Mouse (Mus musculus): ENCODE data around the gene Slc9a2. TPM values are rescaled to one million over a fixed set of nuclear protein-coding genes. Genes with fewer than 3 reads are reported as not detected.
"Not testable (repeated sequence)": the region's sequence is repeated elsewhere in the genome, so short reads cannot be mapped to it uniquely, and the experiment has no call there.

Gene Slc9a2
- polyA plus RNA-seq, 1 experiment from 2014 or later = 0.06 TPM

DNA sequence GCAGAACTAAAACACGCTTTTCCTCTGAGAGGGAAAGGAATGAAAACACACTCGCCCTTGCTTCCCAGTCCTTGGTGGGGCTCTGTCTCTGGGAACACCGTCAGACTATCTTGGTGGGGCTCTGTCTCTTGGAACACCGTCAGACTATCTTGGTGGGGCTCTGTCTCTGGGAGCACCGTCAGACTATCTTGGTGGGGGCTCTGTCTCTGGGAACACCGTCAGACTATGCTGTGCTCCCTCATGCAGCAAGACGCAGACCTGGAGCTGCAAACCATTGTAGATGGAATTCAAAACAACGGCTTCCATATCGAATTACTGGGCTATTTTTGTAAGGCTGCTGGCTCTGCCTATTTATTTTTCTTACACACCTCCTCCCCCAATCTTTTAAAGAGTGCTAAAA, 20.9 kb upstream of the Slc9a2 start:
- Histone ChIP-seq H3K27me3 (ENCODE audit: control insufficient read depth, insufficient read depth, low read length) (no peaks in the 10 kb centered on the region), H3K4me3 (ENCODE audit: low read depth, low read length) (no peak overlapping the region), H3K9ac (ENCODE audit: low read depth, low read length) (no peak overlapping the region), H3K36me3 (ENCODE audit: control insufficient read depth, insufficient read depth, low read length) (no peaks in the 10 kb centered on the region), H3K4me2 (replicated peaks; ENCODE audit: low read depth, low read length) (no peak overlapping the region), H3K27ac (ENCODE audit: low read depth, low read length) (no peak overlapping the region), H3K4me1 (replicated peaks; ENCODE audit: control insufficient read depth, insufficient read depth, low read length) (no peaks in the 10 kb centered on the region), H3K9me3 (ENCODE audit: control insufficient read depth, low read length) (no peaks in the 10 kb centered on the region)
- DNase-seq (ENCODE audit: low spot score) (peak; percentile 12), ATAC-seq (ENCODE audit: low FRiP score) (no peak)
- WGBS = 68% methylated on average over 9 of the region's 9 CpGs

GRCm38 (mm10) chr1:40660838-40661237, 19.5 kb upstream of the Slc9a2 start:
- Histone ChIP-seq H3K4me1 (replicated peaks; ENCODE audit: control insufficient read depth, insufficient read depth, low read length) (no peaks in the 10 kb centered on the region), H3K4me3 (ENCODE audit: low read depth, low read length) (no peak overlapping the region), H3K27me3 (ENCODE audit: control insufficient read depth, insufficient read depth, low read length) (no peaks in the 10 kb centered on the region), H3K36me3 (ENCODE audit: control insufficient read depth, insufficient read depth, low read length) (no peaks in the 10 kb centered on the region), H3K9me3 (ENCODE audit: control insufficient read depth, low read length) (no peaks in the 10 kb centered on the region), H3K9ac (ENCODE audit: low read depth, low read length) (no peak overlapping the region), H3K4me2 (replicated peaks; ENCODE audit: low read depth, low read length) (no peak overlapping the region), H3K27ac (ENCODE audit: low read depth, low read length) (no peak overlapping the region)
- ATAC-seq (ENCODE audit: low FRiP score) = no peak
- DNase-seq (ENCODE audit: low spot score) = no peak
- 91% methylated on average over 6 of the region's 6 CpGs for WGBS

- H3K36me3 ChIP-seq (ENCODE audit: control insufficient read depth, insufficient read depth, low read length) = no peaks in the 10 kb centered on the region
- H3K27me3 ChIP-seq (ENCODE audit: control insufficient read depth, insufficient read depth, low read length) = no peaks in the 10 kb centered on the region
- DNase-seq (ENCODE audit: low spot score) (no peak), ATAC-seq (ENCODE audit: low FRiP score) (no peak)
- no peak overlapping the region for H3K9ac ChIP-seq (ENCODE audit: low read depth, low read length)
- H3K27ac ChIP-seq (ENCODE audit: low read depth, low read length) = no peak overlapping the region
- 46% methylated on average over 12 of the region's 12 CpGs for WGBS
- no peak overlapping the region for H3K4me2 ChIP-seq (replicated peaks; ENCODE audit: low read depth, low read length)
- H3K4me3 ChIP-seq (ENCODE audit: low read depth, low read length) = no peak overlapping the region
- no peaks in the 10 kb centered on the region for H3K4me1 ChIP-seq (replicated peaks; ENCODE audit: control insufficient read depth, insufficient read depth, low read length)
- H3K9me3 ChIP-seq (ENCODE audit: control insufficient read depth, low read length) = no peaks in the 10 kb centered on the region
Measured at GRCm38 (mm10) chr1:40665401-40666370, 14.7 kb upstream of the Slc9a2 start.

- not testable (repeated sequence) for H3K27me3 ChIP-seq (ENCODE audit: control insufficient read depth, insufficient read depth, low read length); H3K9ac ChIP-seq (ENCODE audit: low read depth, low read length); H3K9me3 ChIP-seq (ENCODE audit: control insufficient read depth, low read length); H3K4me3 ChIP-seq (ENCODE audit: low read depth, low read length); DNase-seq (ENCODE audit: low spot score); H3K4me2 ChIP-seq (replicated peaks; ENCODE audit: low read depth, low read length); H3K27ac ChIP-seq (ENCODE audit: low read depth, low read length); ATAC-seq (ENCODE audit: low FRiP score); H3K4me1 ChIP-seq (replicated peaks; ENCODE audit: control insufficient read depth, insufficient read depth, low read length); H3K36me3 ChIP-seq (ENCODE audit: control insufficient read depth, insufficient read depth, low read length)
- whole genome bisulfite sequencing = 14% methylated on average over 3 of the region's 3 CpGs
Measured at GRCm38 (mm10) chr1:40667442-40667841, 12.9 kb upstream of the Slc9a2 start.

DNA sequence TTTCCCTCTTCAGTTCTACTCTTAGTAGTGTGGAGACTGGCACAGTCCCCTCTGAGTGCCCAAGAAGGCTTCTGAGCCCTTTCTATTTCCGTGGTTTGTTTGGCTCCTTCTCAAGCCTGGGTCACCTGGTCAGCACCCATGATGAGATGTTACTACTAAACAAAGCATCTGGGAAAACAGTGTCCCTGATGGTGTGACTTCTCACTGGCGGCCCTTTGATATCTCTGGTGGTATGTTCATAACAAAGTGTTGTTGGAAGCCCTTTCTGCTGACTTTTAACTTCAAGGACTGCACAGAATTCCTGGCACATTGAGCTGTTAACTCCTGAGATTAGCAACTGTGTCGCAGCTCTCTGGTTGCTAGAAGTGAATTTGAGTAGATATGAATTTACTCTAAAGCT, 10.3 kb upstream of the Slc9a2 start:
- H3K27ac ChIP-seq (ENCODE audit: low read depth, low read length) = no peak overlapping the region
- no peaks in the 10 kb centered on the region for H3K27me3 ChIP-seq (ENCODE audit: control insufficient read depth, insufficient read depth, low read length)
- H3K36me3 ChIP-seq (ENCODE audit: control insufficient read depth, insufficient read depth, low read length) = no peaks in the 10 kb centered on the region
- no peaks in the 10 kb centered on the region for H3K4me1 ChIP-seq (replicated peaks; ENCODE audit: control insufficient read depth, insufficient read depth, low read length)
- no peak overlapping the region for H3K4me3 ChIP-seq (ENCODE audit: low read depth, low read length)
- WGBS = 81% methylated on average over 3 of the region's 3 CpGs
- DNase-seq (ENCODE audit: low spot score) = no peak
- H3K4me2 ChIP-seq (replicated peaks; ENCODE audit: low read depth, low read length) = no peak overlapping the region
- no peaks in the 10 kb centered on the region for H3K9me3 ChIP-seq (ENCODE audit: control insufficient read depth, low read length)
- ATAC-seq (ENCODE audit: low FRiP score) = no peak
- no peak overlapping the region for H3K9ac ChIP-seq (ENCODE audit: low read depth, low read length)

DNA sequence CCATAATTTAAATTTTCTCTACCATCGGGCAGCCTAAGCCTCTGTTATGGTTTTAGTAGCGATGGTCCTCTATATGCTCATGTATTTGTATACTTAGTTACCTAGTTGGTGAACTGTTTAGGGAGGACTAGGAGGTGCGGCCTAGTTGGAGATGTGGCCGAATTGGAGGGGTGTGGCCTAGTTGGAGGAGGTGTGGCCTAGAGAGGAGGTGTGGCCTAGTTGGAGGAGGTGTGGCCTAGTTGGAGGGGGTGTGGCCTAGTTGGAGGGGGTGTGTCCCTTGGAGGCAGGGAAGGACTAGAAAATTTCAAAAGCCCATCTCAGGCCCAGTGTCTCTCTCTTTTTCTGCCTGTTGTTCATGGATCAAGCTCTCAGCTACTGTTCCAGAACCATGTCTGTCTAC, 8.9 kb upstream of the Slc9a2 start:
- Histone ChIP-seq H3K9ac (ENCODE audit: low read depth, low read length) (no peak overlapping the region), H3K27ac (ENCODE audit: low read depth, low read length) (no peak overlapping the region), H3K4me3 (ENCODE audit: low read depth, low read length) (no peak overlapping the region), H3K36me3 (ENCODE audit: control insufficient read depth, insufficient read depth, low read length) (no peaks in the 10 kb centered on the region), H3K27me3 (ENCODE audit: control insufficient read depth, insufficient read depth, low read length) (no peaks in the 10 kb centered on the region), H3K4me2 (replicated peaks; ENCODE audit: low read depth, low read length) (no peak overlapping the region), H3K9me3 (ENCODE audit: control insufficient read depth, low read length) (no peaks in the 10 kb centered on the region), H3K4me1 (replicated peaks; ENCODE audit: control insufficient read depth, insufficient read depth, low read length) (no peaks in the 10 kb centered on the region)
- WGBS = 97% methylated on average over 4 of the region's 4 CpGs
- no peak for ATAC-seq (ENCODE audit: low FRiP score)
- DNase-seq (ENCODE audit: low spot score) = no peak

GRCm38 (mm10) chr1:40677306-40677705, 3.1 kb upstream of the Slc9a2 start:
- 46% methylated on average over 5 of the region's 5 CpGs for WGBS
- Histone ChIP-seq H3K9ac (ENCODE audit: low read depth, low read length) (no peak overlapping the region), H3K27me3 (ENCODE audit: control insufficient read depth, insufficient read depth, low read length) (peaks cover 30% of the 10 kb centered on the region), H3K27ac (ENCODE audit: low read depth, low read length) (no peak overlapping the region), H3K9me3 (ENCODE audit: control insufficient read depth, low read length) (no peaks in the 10 kb centered on the region), H3K4me1 (replicated peaks; ENCODE audit: control insufficient read depth, insufficient read depth, low read length) (peaks cover 6% of the 10 kb centered on the region; the same call in 1 of the 2 replicates), H3K36me3 (ENCODE audit: control insufficient read depth, insufficient read depth, low read length) (no peaks in the 10 kb centered on the region), H3K4me3 (ENCODE audit: low read depth, low read length) (no peak overlapping the region), H3K4me2 (replicated peaks; ENCODE audit: low read depth, low read length) (no peak overlapping the region)
- no peak for ATAC-seq (ENCODE audit: low FRiP score)
- no peak for DNase-seq (ENCODE audit: low spot score)

- DNase-seq (ENCODE audit: low spot score) (peak; percentile 63), ATAC-seq (ENCODE audit: low FRiP score) (peak; percentile 79)
- Histone ChIP-seq H3K9ac (ENCODE audit: low read depth, low read length) (peak overlapping the region; percentile 45), H3K36me3 (ENCODE audit: control insufficient read depth, insufficient read depth, low read length) (no peaks in the 10 kb centered on the region), H3K27ac (ENCODE audit: low read depth, low read length) (no peak overlapping the region), H3K4me3 (ENCODE audit: low read depth, low read length) (peak overlapping the region; percentile 58), H3K4me1 (replicated peaks; ENCODE audit: control insufficient read depth, insufficient read depth, low read length) (peaks cover 6% of the 10 kb centered on the region; the same call in 1 of the 2 replicates), H3K27me3 (ENCODE audit: control insufficient read depth, insufficient read depth, low read length) (peaks cover 46% of the 10 kb centered on the region), H3K9me3 (ENCODE audit: control insufficient read depth, low read length) (no peaks in the 10 kb centered on the region), H3K4me2 (replicated peaks; ENCODE audit: low read depth, low read length) (peak overlapping the region; percentile 100)
- under 1% methylated on average over 63 of the region's 90 CpGs for WGBS
Measured at GRCm38 (mm10) chr1:40680868-40681698, 709 bp downstream of the Slc9a2 start.

Measured in hindbrain, embryonic 11.5 days (tissue).